Mouse (Mus musculus) stomach, postnatal 0 days (tissue): ENCODE results near the gene Zfp853.

ENCODE experiments used
- CTCF ChIP-seq: IDR thresholded peaks from 2 replicates; pipeline ENCODE4 v1.5.1; 2016; ENCODE audit warnings: antibody characterized with exemption, low read depth, mild to moderate bottlenecking, moderate library complexity
- EP300 ChIP-seq: optimal IDR thresholded peaks from 2 replicates; pipeline ENCODE3; 2016; ENCODE audit warnings: antibody characterized with exemption

- TF ChIP-seq CTCF (no peak), EP300 (no peak)
These were observed 14.2 kb downstream of the Zfp853 start for GRCm38 (mm10) chr5:143279247-143279646.
